Mouse (Mus musculus) forebrain, embryonic 11.5 days (tissue): ENCODE results near the gene Tenm3. TPM values are rescaled to one million over a fixed set of nuclear protein-coding genes. Genes with fewer than 3 reads are reported as not detected.
"Not testable (repeated sequence)": the region's sequence is repeated elsewhere in the genome, so short reads cannot be mapped to it uniquely, and the experiment has no call there.

Experiments
- ATAC-seq: fragments of 200-750 bp; cut with Nextera tagmentation; replicated peaks from 2 replicates; pipeline ENCODE4 v1.8.0; 2017; ENCODE audit warnings: moderate TSS enrichment; ENCODE audit not compliant: low FRiP score
- DNase-seq: peaks from one replicate; pipeline ENCODE4 v3.0.0-alpha.2; 2017; ENCODE audit warnings: low spot score
- H3K27ac ChIP-seq: fragments of 300-500 bp; sonication (generic); 2 replicates; pipeline ENCODE4 v1.5.1; 2014; ENCODE audit warnings: low read depth, low read length
- H3K27me3 ChIP-seq: fragments of 300-500 bp; sonication (generic); 2 replicates; pipeline ENCODE4 v1.6.1; 2014; ENCODE audit warnings: mild to moderate bottlenecking, low read length, mixed read lengths; ENCODE audit not compliant: control insufficient read depth, insufficient read depth
- H3K36me3 ChIP-seq: fragments of 300-500 bp; sonication (generic); 2 replicates; pipeline ENCODE4 v1.6.1; 2014; ENCODE audit warnings: mild to moderate bottlenecking, low read length, moderate library complexity, mixed read lengths; ENCODE audit not compliant: control insufficient read depth, insufficient read depth
- H3K4me1 ChIP-seq: fragments of 300-500 bp; sonication (generic); replicated peaks from 2 replicates; pipeline ENCODE4 v1.6.1; 2014; ENCODE audit warnings: low read length, mixed read lengths; ENCODE audit not compliant: control insufficient read depth, insufficient read depth
- H3K4me2 ChIP-seq: fragments of 300-500 bp; sonication (generic); 2 replicates; pipeline ENCODE4 v1.6.1; 2014; ENCODE audit warnings: low read depth, mild to moderate bottlenecking, low read length, moderate library complexity, mixed read lengths; ENCODE audit not compliant: severe bottlenecking
- H3K4me3 ChIP-seq: fragments of 300-500 bp; sonication (generic); 2 replicates; pipeline ENCODE4 v1.5.1; 2014; ENCODE audit warnings: low read depth, low read length
- H3K9ac ChIP-seq: fragments of 300-500 bp; sonication (generic); 2 replicates; pipeline ENCODE4 v1.6.1; 2014; ENCODE audit warnings: low read length
- H3K9me3 ChIP-seq: fragments of 300-500 bp; sonication (generic); 2 replicates; pipeline ENCODE4 v1.6.1; 2016; ENCODE audit warnings: low read length, mixed read lengths; ENCODE audit not compliant: control insufficient read depth
- WGBS: fragments of 180-500 bp; shearing (Covaris S2); extraction: QIAGEN DNeasy Blood & Tissue Kit; methylation state at CpG from one replicate; pipeline ENCODE4 v1.1.7; 2014; 5-methylcytosine and 5-hydroxymethylcytosine counted together
- polyA plus RNA-seq: library from polyadenylated mRNA; unstranded; fragments of >200 nt; fragmentation: Nextera tagmentation; extraction: Ambion mirVana; gene quantifications from 2 replicates; pipeline ENCODE4 v1.2.1, GENCODE M21; 2014

Tenm3 gene
- polyA plus RNA-seq, 1 experiment from 2014 or later: 48.1 TPM

- H3K27me3 ChIP-seq: no peaks in the 10 kb centered on the region
- H3K4me1 ChIP-seq: no peaks in the 10 kb centered on the region
- no peaks in the 10 kb centered on the region for H3K9me3 ChIP-seq
- H3K27ac ChIP-seq: no peak overlapping the region
- no peak overlapping the region for H3K9ac ChIP-seq
- no peak overlapping the region for H3K4me3 ChIP-seq
- no peaks in the 10 kb centered on the region for H3K36me3 ChIP-seq
- ATAC-seq: no peak
- WGBS: 95% methylated on average over 9 of the region's 9 CpGs
- H3K4me2 ChIP-seq: no peak overlapping the region
- DNase-seq: peak; percentile 36
These were observed 644.6 kb downstream of the Tenm3 start for GRCm38 (mm10) chr8:48199171-48199570.

GRCm38 (mm10) chr8:48195971-48196370, 647.8 kb downstream of the Tenm3 start:
- DNase-seq: no peak
- no peak overlapping the region for H3K9ac ChIP-seq
- no peak overlapping the region for H3K4me2 ChIP-seq
- H3K4me1 ChIP-seq: no peaks in the 10 kb centered on the region
- H3K4me3 ChIP-seq: no peak overlapping the region
- H3K27me3 ChIP-seq: no peaks in the 10 kb centered on the region
- no peak for ATAC-seq
- WGBS: 95% methylated on average over 9 of the region's 9 CpGs
- no peak overlapping the region for H3K27ac ChIP-seq
- no peaks in the 10 kb centered on the region for H3K9me3 ChIP-seq
- H3K36me3 ChIP-seq: no peaks in the 10 kb centered on the region

GRCm38 (mm10) chr8:48188586-48188985, 655.2 kb downstream of the Tenm3 start:
- H3K9me3 ChIP-seq: no peaks in the 10 kb centered on the region
- H3K4me3 ChIP-seq: no peak overlapping the region
- no peaks in the 10 kb centered on the region for H3K36me3 ChIP-seq
- H3K4me2 ChIP-seq: no peak overlapping the region
- H3K27me3 ChIP-seq: no peaks in the 10 kb centered on the region
- DNase-seq (no peak), ATAC-seq (no peak)
- no peaks in the 10 kb centered on the region for H3K4me1 ChIP-seq
- 97% methylated on average over 12 of the region's 12 CpGs for WGBS
- no peak overlapping the region for H3K9ac ChIP-seq
- H3K27ac ChIP-seq: no peak overlapping the region

- Histone ChIP-seq H3K4me3 (no peak overlapping the region), H3K9ac (no peak overlapping the region), H3K9me3 (no peaks in the 10 kb centered on the region), H3K36me3 (no peaks in the 10 kb centered on the region), H3K4me1 (0 out of 2 replicates have a peak, but pooled peaks cover 2% of the 10 kb centered on the region), H3K27me3 (no peaks in the 10 kb centered on the region), H3K27ac (no peak overlapping the region), H3K4me2 (no peak overlapping the region)
- 84% methylated on average over 7 of the region's 7 CpGs for WGBS
- ATAC-seq (no peak), DNase-seq (no peak)
These were observed 660.0 kb downstream of the Tenm3 start for GRCm38 (mm10) chr8:48183758-48184157.

GRCm38 (mm10) chr8:48181000-48181399, 662.8 kb downstream of the Tenm3 start:
- Histone ChIP-seq H3K9ac (no peak overlapping the region), H3K4me1 (0 out of 2 replicates have a peak, but pooled peaks cover 2% of the 10 kb centered on the region), H3K4me2 (no peak overlapping the region), H3K27ac (no peak overlapping the region), H3K9me3 (no peaks in the 10 kb centered on the region), H3K27me3 (no peaks in the 10 kb centered on the region), H3K36me3 (no peaks in the 10 kb centered on the region), H3K4me3 (no peak overlapping the region)
- ATAC-seq (no peak), DNase-seq (no peak)
- WGBS: 97% methylated on average over 3 of the region's 3 CpGs

GRCm38 (mm10) chr8:48180146-48180545, 663.6 kb downstream of the Tenm3 start:
- not testable (repeated sequence) for ATAC-seq, H3K27ac ChIP-seq

GRCm38 (mm10) chr8:48178993-48179392, 664.8 kb downstream of the Tenm3 start:
- DNase-seq (no peak), ATAC-seq (peak; percentile 83)
- Histone ChIP-seq H3K27ac (peak overlapping the region; percentile 50; the same call in 1 of the 2 replicates), H3K4me3 (no peak overlapping the region), H3K27me3 (no peaks in the 10 kb centered on the region), H3K4me2 (no peak overlapping the region), H3K36me3 (no peaks in the 10 kb centered on the region), H3K9me3 (no peaks in the 10 kb centered on the region), H3K9ac (no peak overlapping the region), H3K4me1 (0 out of 2 replicates have a peak, but pooled peaks cover 2% of the 10 kb centered on the region)
- WGBS: 21% methylated on average over 4 of the region's 4 CpGs

More at GRCm38 (mm10) chr8:48180146-48180545, 663.6 kb downstream of the Tenm3 start:
- not testable (repeated sequence) for H3K4me2 ChIP-seq, H3K9ac ChIP-seq, H3K9me3 ChIP-seq, H3K27me3 ChIP-seq, DNase-seq, H3K4me1 ChIP-seq, H3K4me3 ChIP-seq, H3K36me3 ChIP-seq
- WGBS: 95% methylated on average over 9 of the region's 9 CpGs

- H3K27ac ChIP-seq: no peak overlapping the region
- 93% methylated on average over 1 of the region's 1 CpGs for WGBS
- no peak for ATAC-seq
These were observed 665.9 kb downstream of the Tenm3 start for GRCm38 (mm10) chr8:48177876-48178275.

More at GRCm38 (mm10) chr8:48177876-48178275, 665.9 kb downstream of the Tenm3 start:
- H3K9ac ChIP-seq: no peak overlapping the region
- H3K4me3 ChIP-seq: no peak overlapping the region
- no peak for DNase-seq
- H3K4me2 ChIP-seq: no peak overlapping the region
- 0 out of 2 replicates have a peak, but pooled peaks cover 2% of the 10 kb centered on the region for H3K4me1 ChIP-seq
- H3K27me3 ChIP-seq: no peaks in the 10 kb centered on the region
- no peaks in the 10 kb centered on the region for H3K9me3 ChIP-seq
- H3K36me3 ChIP-seq: no peaks in the 10 kb centered on the region
